Mouse (Mus musculus): ENCODE data around the gene Rps29.

- TF ChIP-seq CTCF (IDR thresholded peaks at IDR 0.05; ENCODE audit: low read depth) (no peak), EP300 (IDR thresholded peaks at IDR 0.05; ENCODE audit: low read depth) (no peak)
Observed at GRCm38 (mm10) chr12:69190074-69190473, 31.1 kb upstream of the Rps29 start.
